Mouse (Mus musculus): Measurements from ENCODE around the gene Oxct2a. TPM values are rescaled to one million over a fixed set of nuclear protein-coding genes. Genes with fewer than 3 reads are reported as not detected.
A peak's percentile ranks its signal among the peaks of the same experiment; 100 is the strongest.

Gene Oxct2a
- polyA plus RNA-seq (2012; rRNA removed) (0.20 and 0.21 TPM in 2 replicates), polyA plus RNA-seq (2014; fragmentation: Nextera tagmentation; extraction: Ambion mirVana) (not detected in 2 replicates)

- Histone ChIP-seq H3K9me3 (ENCODE audit: control insufficient read depth, low read length) (no peaks in the 10 kb centered on the region), H3K4me2 (replicated peaks; ENCODE audit: low read depth, low read length, severe bottlenecking) (peak within 1 kb of the TSS; percentile 41), H3K36me3 (ENCODE audit: control insufficient read depth, insufficient read depth, low read length) (no peaks in the 10 kb centered on the region), H3K9ac (ENCODE audit: low read depth, low read length, severe bottlenecking) (no peak within 1 kb of the TSS), H3K4me1 (ENCODE audit: control insufficient read depth, insufficient read depth, low read length) (no peaks in the 10 kb centered on the region), H3K27ac (replicated peaks; ENCODE audit: low read depth, low read length) (no peak within 1 kb of the TSS), H3K27me3 (ENCODE audit: control insufficient read depth, insufficient read depth, low read length) (0 out of 2 replicates have a peak, but pooled peaks cover 5% of the 10 kb centered on the region), H3K4me3 (replicated peaks; ENCODE audit: low read length) (peak within 1 kb of the TSS; percentile 28)
- ATAC-seq (ENCODE audit: low FRiP score, low read depth) (no peak), DNase-seq (ENCODE audit: low spot score) (no peak)
- WGBS = 11% methylated on average over 7 of the region's 13 CpGs
- TF ChIP-seq POLR2A (IDR thresholded peaks at IDR 0.05; ENCODE audit: borderline replicate concordance, extremely low read depth, insufficient read depth, insufficient read length) = no peak
Measured at GRCm38 (mm10) chr4:123323534-123323933, at the start of gene Oxct2a. Gene Oxct2a, minus strand, starts transcription at chr4:123323634.

GRCm38 (mm10) chr4:123363555-123363954 lies 40.1 kb upstream of the Oxct2a start:
- H3K9ac ChIP-seq (ENCODE audit: low read depth, low read length, severe bottlenecking) = no peak overlapping the region
- no peaks in the 10 kb centered on the region for H3K9me3 ChIP-seq (ENCODE audit: control insufficient read depth, low read length)
- no peaks in the 10 kb centered on the region for H3K27me3 ChIP-seq (ENCODE audit: control insufficient read depth, insufficient read depth, low read length)
- no peak for TF ChIP-seq POLR2A (IDR thresholded peaks at IDR 0.05; ENCODE audit: borderline replicate concordance, extremely low read depth, insufficient read depth, insufficient read length)
- H3K4me2 ChIP-seq (replicated peaks; ENCODE audit: low read depth, low read length, severe bottlenecking) = no peak overlapping the region
- no peak overlapping the region for H3K4me3 ChIP-seq (replicated peaks; ENCODE audit: low read length)
- H3K27ac ChIP-seq (replicated peaks; ENCODE audit: low read depth, low read length) = no peak overlapping the region
- WGBS = 93% methylated on average over 4 of the region's 4 CpGs
- ATAC-seq (ENCODE audit: low FRiP score, low read depth) = no peak
- no peak for DNase-seq (ENCODE audit: low spot score)
- H3K4me1 ChIP-seq (ENCODE audit: control insufficient read depth, insufficient read depth, low read length) = no peaks in the 10 kb centered on the region
- H3K36me3 ChIP-seq (ENCODE audit: control insufficient read depth, insufficient read depth, low read length) = peaks cover 91% of the 10 kb centered on the region

GRCm38 (mm10) chr4:123360771-123361170 lies 37.3 kb upstream of the Oxct2a start:
- DNase-seq (ENCODE audit: low spot score) = no peak
- Histone ChIP-seq H3K9me3 (ENCODE audit: control insufficient read depth, low read length) (no peaks in the 10 kb centered on the region), H3K9ac (ENCODE audit: low read depth, low read length, severe bottlenecking) (no peak overlapping the region), H3K36me3 (ENCODE audit: control insufficient read depth, insufficient read depth, low read length) (peaks cover 87% of the 10 kb centered on the region), H3K4me3 (replicated peaks; ENCODE audit: low read length) (no peak overlapping the region), H3K4me1 (ENCODE audit: control insufficient read depth, insufficient read depth, low read length) (no peaks in the 10 kb centered on the region), H3K4me2 (replicated peaks; ENCODE audit: low read depth, low read length, severe bottlenecking) (no peak overlapping the region), H3K27me3 (ENCODE audit: control insufficient read depth, insufficient read depth, low read length) (no peaks in the 10 kb centered on the region), H3K27ac (replicated peaks; ENCODE audit: low read depth, low read length) (no peak overlapping the region)
- TF ChIP-seq POLR2A (IDR thresholded peaks at IDR 0.05; ENCODE audit: borderline replicate concordance, extremely low read depth, insufficient read depth, insufficient read length) = no peak
- 91% methylated on average over 12 of the region's 12 CpGs for WGBS
- no peak for ATAC-seq (ENCODE audit: low FRiP score, low read depth)

GRCm38 (mm10) chr4:123358613-123359012 lies 35.2 kb upstream of the Oxct2a start:
- TF ChIP-seq POLR2A (IDR thresholded peaks at IDR 0.05; ENCODE audit: borderline replicate concordance, extremely low read depth, insufficient read depth, insufficient read length) = no peak
- ATAC-seq (ENCODE audit: low FRiP score, low read depth) = no peak
- H3K27ac ChIP-seq (replicated peaks; ENCODE audit: low read depth, low read length) = no peak overlapping the region
- WGBS = 92% methylated on average over 7 of the region's 7 CpGs
- no peak overlapping the region for H3K9ac ChIP-seq (ENCODE audit: low read depth, low read length, severe bottlenecking)
- H3K4me1 ChIP-seq (ENCODE audit: control insufficient read depth, insufficient read depth, low read length) = no peaks in the 10 kb centered on the region
- peaks cover 88% of the 10 kb centered on the region for H3K36me3 ChIP-seq (ENCODE audit: control insufficient read depth, insufficient read depth, low read length)
- no peaks in the 10 kb centered on the region for H3K9me3 ChIP-seq (ENCODE audit: control insufficient read depth, low read length)
- no peaks in the 10 kb centered on the region for H3K27me3 ChIP-seq (ENCODE audit: control insufficient read depth, insufficient read depth, low read length)
- no peak overlapping the region for H3K4me3 ChIP-seq (replicated peaks; ENCODE audit: low read length)
- no peak for DNase-seq (ENCODE audit: low spot score)
- H3K4me2 ChIP-seq (replicated peaks; ENCODE audit: low read depth, low read length, severe bottlenecking) = no peak overlapping the region

- Histone ChIP-seq H3K9ac (ENCODE audit: low read depth, low read length, severe bottlenecking) (no peak overlapping the region), H3K4me3 (replicated peaks; ENCODE audit: low read length) (no peak overlapping the region), H3K36me3 (ENCODE audit: control insufficient read depth, insufficient read depth, low read length) (peaks cover 90% of the 10 kb centered on the region), H3K4me2 (replicated peaks; ENCODE audit: low read depth, low read length, severe bottlenecking) (no peak overlapping the region), H3K9me3 (ENCODE audit: control insufficient read depth, low read length) (no peaks in the 10 kb centered on the region), H3K4me1 (ENCODE audit: control insufficient read depth, insufficient read depth, low read length) (no peaks in the 10 kb centered on the region), H3K27me3 (ENCODE audit: control insufficient read depth, insufficient read depth, low read length) (no peaks in the 10 kb centered on the region), H3K27ac (replicated peaks; ENCODE audit: low read depth, low read length) (no peak overlapping the region)
- TF ChIP-seq POLR2A (IDR thresholded peaks at IDR 0.05; ENCODE audit: borderline replicate concordance, extremely low read depth, insufficient read depth, insufficient read length) = no peak
- 91% methylated on average over 8 of the region's 8 CpGs for WGBS
- DNase-seq (ENCODE audit: low spot score) (no peak), ATAC-seq (ENCODE audit: low FRiP score, low read depth) (no peak)
Measured at GRCm38 (mm10) chr4:123355941-123356340, 32.5 kb upstream of the Oxct2a start.

Data from limb, embryonic 14.5 days (tissue).